Mouse (Mus musculus) G1E (cell line): Measurements from ENCODE around the gene Lyrm4. TPM values are rescaled to one million over a fixed set of nuclear protein-coding genes. Genes with fewer than 3 reads are reported as not detected.

Source experiments
- ATAC-seq: 2 replicates; pipeline ENCODE4 v1.8.0; 2016; ENCODE audit warnings: mild to moderate bottlenecking; ENCODE audit not compliant: insufficient number of reproducible peaks, poor library complexity, low FRiP score, severe bottlenecking; ENCODE audit errors: extremely low read depth
- DNase-seq: peaks from one replicate; pipeline ENCODE4 v3.0.0; 2012; ENCODE audit warnings: low spot score
- H3K27me3 ChIP-seq: 2 replicates; pipeline ENCODE4 v1.6.1; 2012; ENCODE audit warnings: mild to moderate bottlenecking, low read length, inconsistent platforms; ENCODE audit not compliant: insufficient read depth
- H3K36me3 ChIP-seq: replicated peaks from 2 replicates; pipeline ENCODE3; 2012; ENCODE audit warnings: mild to moderate bottlenecking, inconsistent platforms
- H3K4me1 ChIP-seq: 2 replicates; pipeline ENCODE4 v1.6.1; 2012; ENCODE audit warnings: low read depth, low read length, inconsistent platforms, mixed read lengths; ENCODE audit not compliant: insufficient read depth
- H3K4me3 ChIP-seq: 2 replicates; pipeline ENCODE4 v1.5.1; 2012; ENCODE audit warnings: low read depth, mild to moderate bottlenecking, inconsistent platforms, low read length, moderate library complexity, mixed read lengths
- H3K9me3 ChIP-seq: replicated peaks from 2 replicates; pipeline ENCODE4 v1.6.1; 2012; ENCODE audit warnings: inconsistent platforms
- CTCF ChIP-seq: IDR thresholded peaks from 2 replicates; pipeline ENCODE4 v1.5.1; 2012; ENCODE audit warnings: low read depth, low read length, inconsistent platforms, mixed read lengths
- GATA1 ChIP-seq: IDR thresholded peaks from 2 replicates; pipeline ENCODE4 v1.6.1; 2012; ENCODE audit warnings: borderline replicate concordance, low read length, inconsistent platforms, mixed read lengths
- GATA2 ChIP-seq: IDR thresholded peaks from 2 replicates; pipeline ENCODE4 v1.6.1; 2012; ENCODE audit warnings: low read depth, low read length, inconsistent platforms, borderline replicate concordance
- POLR2AphosphoS5 ChIP-seq: IDR thresholded peaks from 2 replicates; pipeline ENCODE4 v1.6.1; 2012; ENCODE audit warnings: low read depth, low read length, inconsistent platforms; ENCODE audit not compliant: insufficient replicate concordance
- TAL1 ChIP-seq: conservative IDR thresholded peaks from 2 replicates; pipeline ENCODE4 v1.6.1; 2012; ENCODE audit warnings: low read depth, low read length, inconsistent platforms, mixed read lengths
- polyA plus RNA-seq: library from polyadenylated mRNA; stranded (reverse); fragments of >175 nt; gene quantifications from 2 replicates; pipeline ENCODE4 v1.2.3, GENCODE M21; 2012
- total RNA-seq, 2 experiments: library from RNA; stranded (forward) in 1 of 2; stranded (reverse) in 1 of 2; fragments of 200-1000 nt in 1 of 2; fragments of >200 nt in 1 of 2; fragmentation: Nextera tagmentation in 1 of 2; gene quantifications; 2 replicates each; pipeline ENCODE4 v1.2.3; 2014 to 2017

Gene Lyrm4
- total and polyA plus RNA-seq, 3 experiments = 4.9 to 32.4 (median 21.4) TPM

- Histone ChIP-seq H3K36me3 (peaks cover 62% of the 10 kb centered on the region), H3K9me3 (no peaks in the 10 kb centered on the region), H3K4me1 (no peaks in the 10 kb centered on the region), H3K4me3 (no peak overlapping the region), H3K27me3 (no peaks in the 10 kb centered on the region)
- DNase-seq (no peak), ATAC-seq (no peak)
- TF ChIP-seq CTCF = no peak
- TF ChIP-seq GATA1 = no peak
- no peak for TF ChIP-seq GATA2
- TF ChIP-seq TAL1 = no peak
- TF ChIP-seq POLR2AphosphoS5 = no peak
Observed at GRCm38 (mm10) chr13:35982985-35983384, 134.3 kb downstream of the Lyrm4 start.

GRCm38 (mm10) chr13:35980471-35980870, 136.9 kb downstream of the Lyrm4 start:
- H3K9me3 ChIP-seq = no peaks in the 10 kb centered on the region
- H3K4me1 ChIP-seq = no peaks in the 10 kb centered on the region
- no peak overlapping the region for H3K4me3 ChIP-seq
- TF ChIP-seq GATA1 (no peak), GATA2 (no peak), TAL1 (no peak), POLR2AphosphoS5 (no peak), CTCF (no peak)
- H3K36me3 ChIP-seq = peaks cover 68% of the 10 kb centered on the region
- no peak for DNase-seq
- ATAC-seq = no peak
- no peaks in the 10 kb centered on the region for H3K27me3 ChIP-seq

GRCm38 (mm10) chr13:35976912-35977311, 140.4 kb downstream of the Lyrm4 start:
- Histone ChIP-seq H3K27me3 (no peaks in the 10 kb centered on the region), H3K4me3 (no peak overlapping the region), H3K9me3 (no peaks in the 10 kb centered on the region), H3K4me1 (no peaks in the 10 kb centered on the region), H3K36me3 (peaks cover 55% of the 10 kb centered on the region)
- no peak for DNase-seq
- no peak for ATAC-seq
- TF ChIP-seq GATA2 = no peak
- no peak for TF ChIP-seq TAL1
- no peak for TF ChIP-seq POLR2AphosphoS5
- TF ChIP-seq GATA1 = no peak
- TF ChIP-seq CTCF = no peak

- Histone ChIP-seq H3K27me3 (peaks cover 34% of the 10 kb centered on the region), H3K9me3 (peaks cover 2% of the 10 kb centered on the region; the same call in 1 of the 2 replicates), H3K4me3 (no peak overlapping the region), H3K4me1 (no peaks in the 10 kb centered on the region), H3K36me3 (no peaks in the 10 kb centered on the region)
- TF ChIP-seq GATA1 = no peak
- no peak for TF ChIP-seq POLR2AphosphoS5
- TF ChIP-seq GATA2 = no peak
- TF ChIP-seq CTCF = no peak
- no peak for TF ChIP-seq TAL1
- ATAC-seq = no peak
- no peak for DNase-seq
Observed at GRCm38 (mm10) chr13:35969829-35970228, 147.5 kb downstream of the Lyrm4 start.

- Histone ChIP-seq H3K27me3 (peaks cover 39% of the 10 kb centered on the region), H3K4me1 (no peaks in the 10 kb centered on the region), H3K4me3 (no peak overlapping the region), H3K36me3 (no peaks in the 10 kb centered on the region), H3K9me3 (peaks cover 2% of the 10 kb centered on the region; the same call in 1 of the 2 replicates)
- no peak for DNase-seq
- no peak for ATAC-seq
- no peak for TF ChIP-seq POLR2AphosphoS5
- no peak for TF ChIP-seq GATA1
- TF ChIP-seq TAL1 = no peak
- TF ChIP-seq CTCF = no peak
- TF ChIP-seq GATA2 = no peak
Observed at GRCm38 (mm10) chr13:35969431-35969721, 147.9 kb downstream of the Lyrm4 start.

GRCm38 (mm10) chr13:35968719-35969430, 148.5 kb downstream of the Lyrm4 start:
- Histone ChIP-seq H3K27me3 (peaks cover 41% of the 10 kb centered on the region), H3K4me3 (peak overlapping the region; percentile 9; the same call in 1 of the 2 replicates), H3K36me3 (no peaks in the 10 kb centered on the region), H3K4me1 (no peaks in the 10 kb centered on the region), H3K9me3 (peaks cover 2% of the 10 kb centered on the region; the same call in 1 of the 2 replicates)
- DNase-seq = no peak
- TF ChIP-seq CTCF (no peak), GATA1 (no peak), TAL1 (no peak), POLR2AphosphoS5 (no peak), GATA2 (no peak)
- no peak for ATAC-seq
